Mouse (Mus musculus) cortical plate, adult 2 months (tissue): Measurements from ENCODE around the gene Palld. TPM values are rescaled to one million over a fixed set of nuclear protein-coding genes. Genes with fewer than 3 reads are reported as not detected.

Experiments used
- H3K27ac ChIP-seq: fragments of 200-500 bp; 2 replicates; pipeline ENCODE4 v1.5.1; 2012; ENCODE audit warnings: low read length, control low read depth, inconsistent platforms; ENCODE audit not compliant: insufficient read depth
- H3K4me1 ChIP-seq: fragments of 200-500 bp; 2 replicates; pipeline ENCODE4 v1.6.1; 2011; ENCODE audit warnings: low read length; ENCODE audit not compliant: control insufficient read depth, insufficient read depth
- H3K4me3 ChIP-seq: fragments of 200-500 bp; 2 replicates; pipeline ENCODE4 v1.5.1; 2011; ENCODE audit warnings: mild to moderate bottlenecking, low read length, control low read depth; ENCODE audit not compliant: insufficient read depth
- CTCF ChIP-seq: fragments of 200-500 bp; IDR thresholded peaks from 2 replicates; pipeline ENCODE4 v1.5.1; 2011; ENCODE audit warnings: mild to moderate bottlenecking, control low read depth, low read length; ENCODE audit not compliant: insufficient read depth; ENCODE audit errors: extremely low read depth
- POLR2A ChIP-seq: fragments of 200-500 bp; IDR thresholded peaks from 2 replicates; pipeline ENCODE4 v1.6.1; 2011; ENCODE audit warnings: mild to moderate bottlenecking, low read length, control low read depth; ENCODE audit not compliant: insufficient read depth; ENCODE audit errors: extremely low read depth
- polyA plus RNA-seq: library from polyadenylated mRNA; depleted of rRNA; stranded (reverse); fragments of >200 nt; gene quantifications from 2 replicates; pipeline ENCODE4 v1.2.3, GENCODE M21; 2012

Palld gene
- polyA plus RNA-seq, 1 experiment: 3.5 TPM

DNA sequence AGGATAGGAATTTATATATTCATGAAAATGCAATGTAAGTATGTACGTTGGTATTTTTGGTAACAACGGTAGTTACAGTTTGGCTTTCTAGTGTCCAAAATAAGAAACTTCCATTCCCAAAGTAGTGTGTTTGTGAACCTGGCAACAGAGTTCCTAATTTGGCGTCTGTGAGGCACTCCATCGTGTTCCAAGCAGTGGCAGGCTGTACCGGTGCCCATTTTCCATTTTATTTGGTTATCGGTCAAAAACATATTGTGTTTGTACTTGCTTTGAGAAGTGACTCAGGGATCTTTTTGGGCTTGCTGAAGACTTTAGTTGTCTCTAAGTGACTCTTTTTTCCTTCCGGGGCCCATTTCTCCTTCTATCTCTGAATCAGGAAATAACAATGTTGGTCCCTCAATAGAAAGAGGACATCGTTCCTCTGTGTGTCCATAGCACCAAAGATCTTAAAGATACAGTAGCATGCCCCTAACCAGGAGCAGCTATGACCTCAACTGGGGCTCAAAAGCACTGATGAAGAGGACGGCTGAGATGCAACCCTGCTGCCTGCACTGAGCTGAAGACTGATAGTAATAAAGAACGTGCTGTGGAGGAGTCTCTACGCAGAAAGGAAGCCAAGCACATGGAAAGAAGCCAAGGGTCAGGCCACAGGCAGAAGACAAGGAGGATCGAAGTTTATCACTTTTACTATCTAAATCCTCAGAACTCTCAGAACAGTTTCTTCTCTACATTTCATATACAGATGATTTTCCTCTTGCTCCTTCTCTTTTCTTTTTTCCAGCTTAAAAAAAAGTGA is 344.2 kb downstream of the Palld start:
- peaks cover 3% of the 10 kb centered on the region for H3K4me1 ChIP-seq
- TF ChIP-seq POLR2A (no peak), CTCF (no peak)
- no peak overlapping the region for H3K27ac ChIP-seq
- H3K4me3 ChIP-seq: no peak overlapping the region

GRCm38 (mm10) chr8:61557036-61557435 is 345.5 kb downstream of the Palld start:
- H3K27ac ChIP-seq: no peak overlapping the region
- H3K4me3 ChIP-seq: no peak overlapping the region
- peaks cover 3% of the 10 kb centered on the region for H3K4me1 ChIP-seq
- TF ChIP-seq CTCF: no peak
- no peak for TF ChIP-seq POLR2A

DNA sequence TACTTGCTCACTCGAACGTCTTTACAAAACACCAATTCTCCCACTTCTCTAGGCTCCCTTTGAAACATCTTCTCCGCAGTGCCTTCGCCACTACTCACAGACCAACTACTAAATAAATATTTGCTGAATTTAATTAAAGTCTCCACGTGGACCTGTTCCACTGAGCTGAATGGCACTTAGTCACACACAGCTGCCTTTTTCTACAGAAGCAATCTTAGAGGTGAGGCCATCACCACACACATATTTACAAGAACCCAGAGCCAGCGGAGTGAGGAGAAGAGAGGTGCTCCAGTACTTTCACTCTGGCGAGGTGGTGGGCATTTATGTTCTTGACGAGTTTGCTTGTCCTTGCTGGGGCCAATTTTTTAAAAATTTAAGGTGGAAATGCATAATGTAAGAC is 346.3 kb downstream of the Palld start:
- TF ChIP-seq POLR2A (no peak), CTCF (no peak)
- Histone ChIP-seq H3K4me3 (no peak overlapping the region), H3K4me1 (peaks cover 3% of the 10 kb centered on the region), H3K27ac (no peak overlapping the region)

DNA sequence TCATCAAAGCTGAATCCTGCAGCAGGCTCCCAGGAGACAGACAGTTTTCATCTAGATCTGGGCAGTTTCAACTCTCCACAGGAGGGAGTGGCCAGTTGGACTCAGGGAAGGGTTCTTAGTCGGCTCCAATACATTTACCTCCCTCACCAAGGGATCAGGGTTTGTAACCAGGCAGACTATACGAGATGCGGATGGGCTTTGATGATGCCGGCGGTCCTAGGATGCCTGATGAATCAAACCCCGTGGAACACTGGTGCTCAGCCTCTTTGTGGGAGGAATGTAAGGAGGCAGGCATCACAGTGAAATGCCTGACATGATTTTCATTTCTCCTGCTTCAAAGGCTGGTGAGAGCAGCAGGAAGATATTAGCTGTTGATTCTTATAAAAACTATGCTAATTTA is 347.1 kb downstream of the Palld start:
- no peak overlapping the region for H3K4me3 ChIP-seq
- peaks cover 3% of the 10 kb centered on the region for H3K4me1 ChIP-seq
- TF ChIP-seq POLR2A (no peak), CTCF (no peak)
- no peak overlapping the region for H3K27ac ChIP-seq

DNA sequence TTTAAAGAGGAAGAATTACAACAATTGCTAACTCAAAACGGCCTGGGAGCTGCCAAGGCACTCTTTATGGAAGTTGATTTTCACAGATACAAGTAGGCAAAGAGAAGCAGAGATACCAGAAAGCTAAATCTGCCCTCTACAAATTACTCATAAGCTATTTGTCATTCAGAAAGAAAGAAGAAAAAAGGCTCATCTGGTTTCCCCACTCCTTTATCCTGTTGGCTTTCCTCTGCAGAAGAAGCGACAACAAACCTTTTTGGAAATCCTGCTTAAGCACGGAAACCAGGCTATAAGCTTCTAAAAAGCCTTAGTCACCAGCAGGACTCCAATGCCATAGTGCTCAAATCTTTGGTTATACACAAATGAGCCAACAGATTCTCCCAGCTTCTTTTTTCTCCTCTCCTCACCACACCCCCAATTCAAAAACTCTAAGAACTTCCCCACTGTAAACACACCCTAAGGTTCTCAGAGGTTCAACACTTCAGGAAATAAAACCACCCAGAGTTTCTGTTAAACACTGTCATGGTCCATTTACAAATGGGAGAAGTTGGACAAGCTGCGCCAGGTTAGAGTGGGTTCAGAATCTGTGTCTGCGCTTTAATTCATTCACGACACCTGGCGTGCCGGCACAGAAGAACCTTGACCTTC is 349.6 kb downstream of the Palld start:
- H3K4me3 ChIP-seq: no peak overlapping the region
- H3K4me1 ChIP-seq: no peaks in the 10 kb centered on the region; the same call in 1 of the 2 replicates
- H3K27ac ChIP-seq: no peak overlapping the region
- TF ChIP-seq CTCF: no peak
- no peak for TF ChIP-seq POLR2A

- no peak for TF ChIP-seq POLR2A
- TF ChIP-seq CTCF: no peak
- no peak overlapping the region for H3K4me3 ChIP-seq
- H3K27ac ChIP-seq: no peak overlapping the region
- no peaks in the 10 kb centered on the region; the same call in 1 of the 2 replicates for H3K4me1 ChIP-seq
Observed at GRCm38 (mm10) chr8:61552221-61552620, 350.3 kb downstream of the Palld start.

DNA sequence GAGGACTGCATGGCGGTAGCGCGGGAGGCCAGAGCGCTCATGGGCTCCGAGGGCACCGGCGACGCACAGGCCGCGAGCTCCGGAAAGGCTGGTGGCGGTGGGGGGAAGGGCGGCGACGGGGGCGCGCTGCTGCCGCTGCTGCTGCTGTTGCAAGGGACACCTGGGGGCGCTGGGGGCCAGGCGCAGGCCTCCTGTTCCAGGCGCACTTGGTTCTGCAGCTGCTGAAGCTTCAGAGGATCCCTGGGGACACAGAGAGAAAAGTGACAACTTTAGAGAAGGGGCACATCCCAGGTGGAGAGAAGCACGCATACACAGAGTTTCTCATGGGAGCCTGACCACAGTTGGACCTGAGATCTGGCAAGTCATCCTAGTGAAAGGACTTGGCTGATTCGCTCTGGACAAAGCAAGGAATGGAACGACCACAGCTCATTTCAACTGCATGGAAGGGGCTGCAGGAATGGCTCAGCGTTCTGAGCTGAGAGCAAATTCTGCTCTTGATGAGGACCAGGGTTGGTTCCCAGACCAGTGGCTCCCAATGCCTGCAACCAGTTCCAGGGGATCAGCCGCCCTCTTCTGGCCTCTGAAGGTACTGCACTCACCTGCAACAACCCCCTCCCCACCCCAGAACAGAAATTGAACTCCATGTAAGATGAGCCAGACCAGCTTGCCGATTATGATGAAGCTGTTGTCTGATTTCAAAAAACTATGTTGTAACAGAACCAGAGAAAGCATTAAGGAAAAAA is 352.3 kb downstream of the Palld start:
- Histone ChIP-seq H3K27ac (no peak overlapping the region), H3K4me3 (no peak overlapping the region), H3K4me1 (no peaks in the 10 kb centered on the region; the same call in 1 of the 2 replicates)
- TF ChIP-seq POLR2A (no peak), CTCF (no peak)

GRCm38 (mm10) chr8:61549585-61549984 is 352.9 kb downstream of the Palld start:
- Histone ChIP-seq H3K4me1 (no peaks in the 10 kb centered on the region; the same call in 1 of the 2 replicates), H3K27ac (no peak overlapping the region), H3K4me3 (no peak overlapping the region)
- no peak for TF ChIP-seq CTCF
- TF ChIP-seq POLR2A: no peak

DNA sequence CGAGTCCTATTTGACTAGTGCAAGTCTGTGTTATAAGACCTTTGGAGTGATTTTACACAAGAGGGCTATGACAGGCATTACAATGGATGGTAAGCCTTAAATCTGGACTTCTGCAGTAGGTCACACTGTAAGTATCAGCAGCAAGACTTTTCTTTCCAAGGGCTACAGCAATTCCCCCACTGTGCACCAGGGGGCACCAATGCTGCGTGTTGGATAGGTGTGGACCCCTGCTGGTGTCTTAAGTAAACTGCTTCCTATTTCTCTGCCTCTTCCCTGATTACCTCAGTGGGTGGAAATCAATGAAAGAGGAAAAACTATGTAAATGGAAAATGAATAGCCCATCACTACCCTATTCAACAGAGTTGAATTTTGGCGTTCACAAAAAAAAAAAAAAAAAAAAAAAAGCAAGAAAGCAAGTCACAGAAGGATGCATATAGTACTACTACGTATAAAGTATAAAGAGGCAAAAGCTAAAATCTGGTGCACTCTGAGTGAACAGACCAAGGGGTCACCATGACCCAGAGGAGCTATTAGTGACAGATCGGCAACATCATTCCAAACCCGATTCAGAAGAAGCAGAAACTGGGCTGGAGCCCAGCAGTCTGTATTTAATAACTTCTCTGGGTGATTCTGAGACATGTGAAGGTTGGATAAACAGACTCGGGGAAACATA is 362.5 kb downstream of the Palld start:
- Histone ChIP-seq H3K4me1 (no peaks in the 10 kb centered on the region), H3K4me3 (no peak overlapping the region), H3K27ac (no peak overlapping the region)
- TF ChIP-seq CTCF: peak; percentile 100
- TF ChIP-seq POLR2A: no peak

DNA sequence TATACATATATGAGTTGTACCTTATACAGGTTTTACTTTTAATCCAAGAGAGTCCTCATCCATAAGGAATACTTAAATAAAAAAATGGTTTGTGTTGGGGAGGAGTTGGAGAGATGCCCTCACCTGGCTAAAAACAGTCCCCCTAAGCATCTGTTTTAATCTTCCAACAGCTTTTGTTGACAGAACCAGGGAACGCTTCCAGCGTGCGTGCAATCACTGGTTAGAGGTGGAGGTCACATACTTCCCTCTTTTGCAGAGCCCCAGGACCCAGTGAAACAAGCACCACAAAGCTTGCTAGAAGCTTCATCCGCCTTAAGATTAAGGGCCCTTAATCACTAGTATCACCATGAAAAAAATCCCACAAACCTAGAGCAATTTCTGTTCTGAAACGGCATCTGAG is 365.0 kb downstream of the Palld start:
- Histone ChIP-seq H3K4me3 (no peak overlapping the region), H3K27ac (no peak overlapping the region), H3K4me1 (no peaks in the 10 kb centered on the region)
- TF ChIP-seq POLR2A (no peak), CTCF (no peak)
